Mouse (Mus musculus): Measurements from ENCODE around the gene Stk10. TPM values are rescaled to one million over a fixed set of nuclear protein-coding genes. Genes with fewer than 3 reads are reported as not detected.
A peak's percentile ranks its signal among the peaks of the same experiment; 100 is the strongest.

Gene Stk10
- total and polyA plus RNA-seq, 3 experiments = 8.4 to 10.1 (median 9.2) TPM

- Histone ChIP-seq H3K27ac (peak overlapping the region; percentile 74), H3K9ac (ENCODE audit: low read depth, low read length) (no peak overlapping the region), H3K27me3 (ENCODE audit: control insufficient read depth, insufficient read depth, low read length) (no peaks in the 10 kb centered on the region), H3K4me1 (ENCODE audit: control insufficient read depth, insufficient read depth, low read length) (peaks cover 14% of the 10 kb centered on the region), H3K36me3 (ENCODE audit: control insufficient read depth, insufficient read depth, low read length) (peaks cover 4% of the 10 kb centered on the region), H3K4me3 (no peak overlapping the region), H3K79me2 (replicated peaks; ENCODE audit: control insufficient read depth, insufficient read depth, low read length) (no peaks in the 10 kb centered on the region)
- intact Hi-C loops (cut with DNase I) = no loop called here
- no peak for DNase-seq
- WGBS = 39% methylated on average over 4 of the region's 4 CpGs
- no peak for TF ChIP-seq POLR2A (IDR thresholded peaks at IDR 0.05; ENCODE audit: insufficient read depth, low read depth, low read length)
- TF ChIP-seq CTCF (IDR thresholded peaks at IDR 0.05) = no peak
- no peak for TF ChIP-seq EP300 (IDR thresholded peaks at IDR 0.05; ENCODE audit: insufficient read depth, low read depth, low read length)
Observed at GRCm38 (mm10) chr11:32604663-32605062, 71.6 kb downstream of the Stk10 start.

GRCm38 (mm10) chr11:32605131-32605860 lies 72.2 kb downstream of the Stk10 start:
- WGBS = 16% methylated on average over 7 of the region's 7 CpGs
- no peaks in the 10 kb centered on the region for H3K79me2 ChIP-seq (replicated peaks; ENCODE audit: control insufficient read depth, insufficient read depth, low read length)
- H3K27ac ChIP-seq = peak overlapping the region; percentile 74
- H3K27me3 ChIP-seq (ENCODE audit: control insufficient read depth, insufficient read depth, low read length) = no peaks in the 10 kb centered on the region
- peaks cover 4% of the 10 kb centered on the region for H3K36me3 ChIP-seq (ENCODE audit: control insufficient read depth, insufficient read depth, low read length)
- peaks cover 14% of the 10 kb centered on the region for H3K4me1 ChIP-seq (ENCODE audit: control insufficient read depth, insufficient read depth, low read length)
- H3K4me3 ChIP-seq = no peak overlapping the region
- DNase-seq = peak; percentile 78 to 82
- H3K9ac ChIP-seq (ENCODE audit: low read depth, low read length) = 0 out of 2 replicates have a peak overlapping the region, but pooled peaks have one; percentile 4
- no peak for TF ChIP-seq EP300 (IDR thresholded peaks at IDR 0.05; ENCODE audit: insufficient read depth, low read depth, low read length)
- no peak for TF ChIP-seq CTCF (IDR thresholded peaks at IDR 0.05)
- no peak for TF ChIP-seq POLR2A (IDR thresholded peaks at IDR 0.05; ENCODE audit: insufficient read depth, low read depth, low read length)
- intact Hi-C loops (cut with DNase I) = no loop called here

- no peak overlapping the region for H3K9ac ChIP-seq (ENCODE audit: low read depth, low read length)
- no peak for DNase-seq
- peak overlapping the region; percentile 74; the same call in 1 of the 2 replicates for H3K27ac ChIP-seq
- H3K79me2 ChIP-seq (replicated peaks; ENCODE audit: control insufficient read depth, insufficient read depth, low read length) = no peaks in the 10 kb centered on the region
- 65% methylated on average over 3 of the region's 3 CpGs for WGBS
- H3K27me3 ChIP-seq (ENCODE audit: control insufficient read depth, insufficient read depth, low read length) = no peaks in the 10 kb centered on the region
- peaks cover 14% of the 10 kb centered on the region for H3K4me1 ChIP-seq (ENCODE audit: control insufficient read depth, insufficient read depth, low read length)
- TF ChIP-seq CTCF (IDR thresholded peaks at IDR 0.05) = no peak
- TF ChIP-seq EP300 (IDR thresholded peaks at IDR 0.05; ENCODE audit: insufficient read depth, low read depth, low read length) = no peak
- TF ChIP-seq POLR2A (IDR thresholded peaks at IDR 0.05; ENCODE audit: insufficient read depth, low read depth, low read length) = no peak
- no peak overlapping the region for H3K4me3 ChIP-seq
- intact Hi-C loops (cut with DNase I) = no loop called here
- H3K36me3 ChIP-seq (ENCODE audit: control insufficient read depth, insufficient read depth, low read length) = peaks cover 4% of the 10 kb centered on the region
Observed at GRCm38 (mm10) chr11:32605907-32606306, 72.8 kb downstream of the Stk10 start.

- H3K4me3 ChIP-seq = no peak overlapping the region
- peaks cover 10% of the 10 kb centered on the region for H3K4me1 ChIP-seq (ENCODE audit: control insufficient read depth, insufficient read depth, low read length)
- intact Hi-C loops (cut with DNase I) = no loop called here
- no peaks in the 10 kb centered on the region for H3K79me2 ChIP-seq (replicated peaks; ENCODE audit: control insufficient read depth, insufficient read depth, low read length)
- H3K27me3 ChIP-seq (ENCODE audit: control insufficient read depth, insufficient read depth, low read length) = no peaks in the 10 kb centered on the region
- peak overlapping the region; percentile 50 for H3K27ac ChIP-seq
- H3K9ac ChIP-seq (ENCODE audit: low read depth, low read length) = no peak overlapping the region
- peak in 1 of 2 experiments; percentile 60 for DNase-seq
- H3K36me3 ChIP-seq (ENCODE audit: control insufficient read depth, insufficient read depth, low read length) = peaks cover 4% of the 10 kb centered on the region
- no peak for TF ChIP-seq POLR2A (IDR thresholded peaks at IDR 0.05; ENCODE audit: insufficient read depth, low read depth, low read length)
- TF ChIP-seq CTCF (IDR thresholded peaks at IDR 0.05) = no peak
- no peak for TF ChIP-seq EP300 (IDR thresholded peaks at IDR 0.05; ENCODE audit: insufficient read depth, low read depth, low read length)
Observed at GRCm38 (mm10) chr11:32607319-32607718, 74.2 kb downstream of the Stk10 start.

GRCm38 (mm10) chr11:32610616-32611015 lies 77.5 kb downstream of the Stk10 start:
- H3K9ac ChIP-seq (ENCODE audit: low read depth, low read length) = no peak overlapping the region
- H3K79me2 ChIP-seq (replicated peaks; ENCODE audit: control insufficient read depth, insufficient read depth, low read length) = 0 out of 2 replicates have a peak, but pooled peaks cover 2% of the 10 kb centered on the region
- no peaks in the 10 kb centered on the region for H3K27me3 ChIP-seq (ENCODE audit: control insufficient read depth, insufficient read depth, low read length)
- WGBS = 85% methylated on average over 6 of the region's 6 CpGs
- H3K36me3 ChIP-seq (ENCODE audit: control insufficient read depth, insufficient read depth, low read length) = peaks cover 4% of the 10 kb centered on the region
- no peak for DNase-seq
- H3K27ac ChIP-seq = no peak overlapping the region
- H3K4me3 ChIP-seq = no peak overlapping the region
- intact Hi-C loops (cut with DNase I) = no loop called here
- TF ChIP-seq CTCF (IDR thresholded peaks at IDR 0.05) = no peak
- no peak for TF ChIP-seq POLR2A (IDR thresholded peaks at IDR 0.05; ENCODE audit: insufficient read depth, low read depth, low read length)
- TF ChIP-seq EP300 (IDR thresholded peaks at IDR 0.05; ENCODE audit: insufficient read depth, low read depth, low read length) = no peak
- H3K4me1 ChIP-seq (ENCODE audit: control insufficient read depth, insufficient read depth, low read length) = peaks cover 2% of the 10 kb centered on the region; the same call in 1 of the 2 replicates

- H3K4me3 ChIP-seq = no peak overlapping the region
Observed at GRCm38 (mm10) chr11:32612304-32612703, 79.2 kb downstream of the Stk10 start.

More at GRCm38 (mm10) chr11:32612304-32612703, 79.2 kb downstream of the Stk10 start:
- H3K27me3 ChIP-seq (ENCODE audit: control insufficient read depth, insufficient read depth, low read length) = no peaks in the 10 kb centered on the region
- H3K9ac ChIP-seq (ENCODE audit: low read depth, low read length) = no peak overlapping the region
- 0 out of 2 replicates have a peak, but pooled peaks cover 2% of the 10 kb centered on the region for H3K79me2 ChIP-seq (replicated peaks; ENCODE audit: control insufficient read depth, insufficient read depth, low read length)
- 90% methylated on average over 6 of the region's 6 CpGs for WGBS
- DNase-seq = no peak
- no peaks in the 10 kb centered on the region for H3K4me1 ChIP-seq (ENCODE audit: control insufficient read depth, insufficient read depth, low read length)
- intact Hi-C loops (cut with DNase I) = no loop called here
- TF ChIP-seq CTCF (IDR thresholded peaks at IDR 0.05) = no peak
- TF ChIP-seq EP300 (IDR thresholded peaks at IDR 0.05; ENCODE audit: insufficient read depth, low read depth, low read length) = no peak
- TF ChIP-seq POLR2A (IDR thresholded peaks at IDR 0.05; ENCODE audit: insufficient read depth, low read depth, low read length) = no peak
- H3K27ac ChIP-seq = no peak overlapping the region
- peaks cover 2% of the 10 kb centered on the region; the same call in 1 of the 2 replicates for H3K36me3 ChIP-seq (ENCODE audit: control insufficient read depth, insufficient read depth, low read length)

All from heart, adult 2 months (tissue).